In the genomic region with DNA sequence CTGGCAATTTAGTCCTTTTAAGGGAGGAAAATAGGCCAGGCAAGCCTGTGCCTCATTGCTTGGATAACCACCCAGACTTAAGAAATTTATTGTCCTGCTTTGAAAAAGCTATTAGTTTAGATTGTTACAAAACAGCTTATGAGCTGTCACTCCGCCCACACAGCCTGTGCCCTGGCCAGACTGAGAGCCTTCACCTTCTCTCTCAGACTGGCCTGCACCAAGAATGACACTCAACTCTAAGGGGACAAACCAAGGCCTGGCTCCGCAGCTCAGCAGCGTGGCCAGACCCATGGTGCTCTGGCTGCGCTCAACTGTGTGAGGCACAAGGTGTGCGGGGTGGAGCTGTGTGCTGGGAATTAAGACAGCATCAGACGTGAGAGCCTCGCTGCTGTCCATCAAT, we compare ENCODE assay signal across 9 mouse cellular contexts.
DNase-seq lines count a peak whose midpoint lies in the region; ATAC-seq and TF ChIP-seq lines count a peak whose summit lies in the region.
"Had no signal": no experiment of that assay in that cellular context is flagged by ENCODE, and none has a peak within 500 bp of the region (broad histone marks: within the 10 kb centered on the region; RNA-seq: fewer than 3 reads in every experiment).

No protein-coding gene starts in this region.

- peaks cover 64% of the 10 kb centered on the region for H3K36me3 ChIP-seq in hindbrain, embryonic 12.5 days
- peaks cover 14% of the 10 kb centered on the region; the same call in 1 of the 2 replicates for H3K36me3 ChIP-seq in hindbrain, embryonic 16.5 days (ENCODE audit: control insufficient read depth, insufficient read depth, low read length)
- H3K36me3 ChIP-seq in heart, postnatal 0 days (replicated peaks; ENCODE audit: control insufficient read depth, insufficient read depth, low read length) = peaks cover 71% of the 10 kb centered on the region
- peaks cover 10% of the 10 kb centered on the region; the same call in 1 of the 2 replicates for H3K36me3 ChIP-seq in forebrain, embryonic 11.5 days (ENCODE audit: control insufficient read depth, insufficient read depth, low read length)

- H3K4me2 ChIP-seq in hindbrain, embryonic 12.5 days (replicated peaks) = no peak overlapping the region
- H3K4me2 ChIP-seq in hindbrain, embryonic 16.5 days (ENCODE audit: low read length) = no peak overlapping the region
- no peak overlapping the region for H3K4me2 ChIP-seq in heart, postnatal 0 days (ENCODE audit: low read depth, low read length)
- H3K4me2 ChIP-seq in forebrain, embryonic 11.5 days (ENCODE audit: low read depth, low read length, severe bottlenecking) = no peak overlapping the region

- H3K9ac ChIP-seq in hindbrain, embryonic 12.5 days = no peak overlapping the region
- H3K9ac ChIP-seq in hindbrain, embryonic 16.5 days (ENCODE audit: low read depth, low read length) = no peak overlapping the region
- no peak overlapping the region for H3K9ac ChIP-seq in heart, postnatal 0 days (replicated peaks; ENCODE audit: low read depth, low read length)
- H3K9ac ChIP-seq in forebrain, embryonic 11.5 days (ENCODE audit: low read length) = no peak overlapping the region

- no peaks in the 10 kb centered on the region for H3K9me3 ChIP-seq in hindbrain, embryonic 12.5 days (replicated peaks)
- no peaks in the 10 kb centered on the region for H3K9me3 ChIP-seq in hindbrain, embryonic 16.5 days (ENCODE audit: control insufficient read depth, low read length)
- H3K9me3 ChIP-seq in heart, postnatal 0 days (replicated peaks; ENCODE audit: control insufficient read depth, low read length) = no peaks in the 10 kb centered on the region
- H3K9me3 ChIP-seq in forebrain, embryonic 11.5 days (ENCODE audit: control insufficient read depth, low read length) = no peaks in the 10 kb centered on the region
- H3K9me3 ChIP-seq: forebrain, embryonic 10.5 days had no signal

- DNase-seq in 3T3-L1 (ENCODE audit: low read depth, low spot score) = peak; percentile 43
- DNase-seq in adrenal gland, postnatal 36 days = peak; percentile 59 to 75
- no peak for DNase-seq in heart, postnatal 0 days (ENCODE audit: low spot score)
- DNase-seq in forebrain, embryonic 11.5 days (ENCODE audit: low spot score) = no peak
- no peak for DNase-seq in thymus, postnatal 10 days (ENCODE audit: low spot score in 2 of 2)
- no peak for DNase-seq in spleen, postnatal 10 days (ENCODE audit: low spot score in 2 of 2)

- WGBS in hindbrain, embryonic 12.5 days = 89% methylated on average over 7 of the region's 7 CpGs
- 82% methylated on average over 7 of the region's 7 CpGs for WGBS in hindbrain, embryonic 16.5 days
- 76% methylated on average over 7 of the region's 7 CpGs for WGBS in heart, postnatal 0 days
- 83% methylated on average over 7 of the region's 7 CpGs for WGBS in forebrain, embryonic 11.5 days

- H3K4me3 ChIP-seq in hindbrain, embryonic 12.5 days = no peak overlapping the region
- H3K4me3 ChIP-seq in hindbrain, embryonic 16.5 days (ENCODE audit: low read length) = no peak overlapping the region
- H3K4me3 ChIP-seq in heart, postnatal 0 days (ENCODE audit: low read depth, low read length) = no peak overlapping the region
- no peak overlapping the region for H3K4me3 ChIP-seq in forebrain, embryonic 11.5 days (ENCODE audit: low read depth, low read length)
- H3K4me3 ChIP-seq: forebrain, embryonic 10.5 days had no signal

- peak overlapping the region; percentile 32; the same call in 1 of the 2 replicates for H3K27ac ChIP-seq in hindbrain, embryonic 12.5 days
- no peak overlapping the region for H3K27ac ChIP-seq in hindbrain, embryonic 16.5 days (ENCODE audit: low read depth, low read length)
- 0 out of 2 replicates have a peak overlapping the region, but pooled peaks have one; percentile 31 for H3K27ac ChIP-seq in heart, postnatal 0 days (ENCODE audit: low read depth)
- no peak overlapping the region for H3K27ac ChIP-seq in forebrain, embryonic 11.5 days (ENCODE audit: low read depth, low read length)

- no peaks in the 10 kb centered on the region for H3K27me3 ChIP-seq in hindbrain, embryonic 12.5 days
- H3K27me3 ChIP-seq in hindbrain, embryonic 16.5 days (replicated peaks; ENCODE audit: control insufficient read depth, insufficient read depth, low read length) = no peaks in the 10 kb centered on the region
- H3K27me3 ChIP-seq in heart, postnatal 0 days (ENCODE audit: control insufficient read depth, insufficient read depth, low read length) = no peaks in the 10 kb centered on the region
- H3K27me3 ChIP-seq in forebrain, embryonic 11.5 days (ENCODE audit: control insufficient read depth, insufficient read depth, low read length) = no peaks in the 10 kb centered on the region

- no peak for ATAC-seq in hindbrain, embryonic 12.5 days (ENCODE audit: low FRiP score)
- no peak for ATAC-seq in hindbrain, embryonic 16.5 days
- no peak for ATAC-seq in heart, postnatal 0 days (ENCODE audit: insufficient read depth, low read depth)
- no peak for ATAC-seq in forebrain, embryonic 11.5 days (replicated peaks; ENCODE audit: low FRiP score)

- peaks cover 11% of the 10 kb centered on the region for H3K4me1 ChIP-seq in hindbrain, embryonic 12.5 days
- H3K4me1 ChIP-seq in hindbrain, embryonic 16.5 days (ENCODE audit: control insufficient read depth, insufficient read depth, low read depth, low read length) = 0 out of 2 replicates have a peak, but pooled peaks cover under 1% of the 10 kb centered on the region
- peaks cover 1% of the 10 kb centered on the region for H3K4me1 ChIP-seq in heart, postnatal 0 days (ENCODE audit: control insufficient read depth, insufficient read depth)
- peaks cover 3% of the 10 kb centered on the region; the same call in 1 of the 2 replicates for H3K4me1 ChIP-seq in forebrain, embryonic 11.5 days (replicated peaks; ENCODE audit: control insufficient read depth, insufficient read depth, low read length)

- TF ChIP-seq CTCF in heart, postnatal 0 days (IDR thresholded peaks at IDR 0.05; ENCODE audit: low read depth) = no peak

- no peak for TF ChIP-seq EP300 in heart, postnatal 0 days (IDR thresholded peaks at IDR 0.05; ENCODE audit: low read depth)

Comparison
In these comparisons a context has a peak if more than half of its experiments do, and no peak if none do; other contexts are left out.
1. H3K27ac ChIP-seq: peak in hindbrain, embryonic 12.5 days (single experiment) and heart, postnatal 0 days (single experiment); none in hindbrain, embryonic 16.5 days (single experiment) and forebrain, embryonic 11.5 days (single experiment).
2. DNase-seq: peak in 3T3-L1 (single experiment) and adrenal gland, postnatal 36 days (2 of 2); none in heart, postnatal 0 days (single experiment), forebrain, embryonic 11.5 days (single experiment), thymus, postnatal 10 days (0 of 2) and spleen, postnatal 10 days (0 of 2).